Mouse (Mus musculus) MEL (cell line): ENCODE data around the gene Sez6l. TPM values are rescaled to one million over a fixed set of nuclear protein-coding genes. Genes with fewer than 3 reads are reported as not detected.

ENCODE experiments used
- DNase-seq: peaks from one replicate; pipeline ENCODE4 v3.0.0; 2011; ENCODE audit warnings: low read depth, low spot score
- H3K27ac ChIP-seq: 2 replicates; pipeline ENCODE4 v1.5.1; 2012; ENCODE audit warnings: low read depth, mild to moderate bottlenecking, control low read depth, low read length, moderate library complexity; ENCODE audit not compliant: control insufficient read depth
- H3K27me3 ChIP-seq, 2 experiments: fragments of 150-350 bp in 1 of 2; sonication (generic) in 1 of 2; 2 replicates each; pipeline ENCODE4 v1.6.1; 2012; ENCODE audit warnings: low read length in 2 of 2, mild to moderate bottlenecking in 2 of 2, improper control_type of control experiment in 1 of 2, moderate library complexity in 1 of 2; ENCODE audit not compliant: insufficient read depth in 2 of 2, control insufficient read depth in 1 of 2
- H3K36me3 ChIP-seq, 2 experiments: 2 replicates each; pipeline ENCODE4 v1.6.1; 2012 to 2014; ENCODE audit warnings: low read length in 2 of 2, improper control_type of control experiment in 1 of 2, inconsistent platforms in 1 of 2, mild to moderate bottlenecking in 1 of 2; ENCODE audit not compliant: insufficient read depth in 2 of 2, control insufficient read depth in 1 of 2
- H3K4me1 ChIP-seq, 2 experiments: fragments of 150-350 bp in 1 of 2; sonication (generic) in 1 of 2; 2 replicates each; pipeline ENCODE4 v1.6.1; 2012; ENCODE audit warnings: low read length in 2 of 2, improper control_type of control experiment in 1 of 2, mild to moderate bottlenecking in 1 of 2; ENCODE audit not compliant: insufficient read depth in 2 of 2, control insufficient read depth in 1 of 2
- H3K4me3 ChIP-seq, 2 experiments: fragments of 150-350 bp in 1 of 2; sonication (generic) in 1 of 2; 2 replicates each; pipeline ENCODE4 v1.5.1; 2012; ENCODE audit warnings: low read depth in 2 of 2, low read length in 2 of 2, mild to moderate bottlenecking in 2 of 2, moderate library complexity in 2 of 2, control low read depth in 1 of 2, improper control_type of control experiment in 1 of 2; ENCODE audit not compliant: control insufficient read depth in 1 of 2, insufficient read depth in 1 of 2
- H3K79me2 ChIP-seq: 2 replicates; pipeline ENCODE4 v1.6.1; 2012; ENCODE audit warnings: mild to moderate bottlenecking, low read length, moderate library complexity; ENCODE audit not compliant: control insufficient read depth, poor library complexity, insufficient read depth
- H3K9ac ChIP-seq: 2 replicates; pipeline ENCODE4 v1.6.1; 2012; ENCODE audit warnings: low read depth, mild to moderate bottlenecking, control low read depth, low read length, moderate library complexity; ENCODE audit not compliant: control insufficient read depth, poor library complexity, severe bottlenecking
- H3K9me3 ChIP-seq: fragments of 150-350 bp; sonication (generic); replicated peaks from 2 replicates; pipeline ENCODE4 v1.6.1; 2012; ENCODE audit warnings: mild to moderate bottlenecking, low read length, improper control_type of control experiment, moderate library complexity; ENCODE audit not compliant: insufficient read depth
- BHLHE40 ChIP-seq: IDR thresholded peaks from 2 replicates; pipeline ENCODE4 v1.6.1; 2012; ENCODE audit warnings: low read depth, mild to moderate bottlenecking, inconsistent platforms, low read length, improper control_type of control experiment, borderline replicate concordance
- CHD2 ChIP-seq: IDR thresholded peaks from 2 replicates; pipeline ENCODE4 v1.6.1; 2011; ENCODE audit warnings: low read length, improper control_type of control experiment
- ELF1 ChIP-seq: IDR thresholded peaks from 2 replicates; pipeline ENCODE4 v1.6.1; 2014; ENCODE audit warnings: low read depth, mild to moderate bottlenecking, inconsistent platforms, low read length, improper control_type of control experiment, moderate library complexity
- EP300 ChIP-seq, 2 experiments: IDR thresholded peaks; 2 replicates each; pipeline ENCODE4 v1.6.1; 2011; ENCODE audit warnings: improper control_type of control experiment in 2 of 2, low read length in 2 of 2, low read depth in 1 of 2, mild to moderate bottlenecking in 1 of 2
- ETS1 ChIP-seq: IDR thresholded peaks from 2 replicates; pipeline ENCODE4 v1.6.1; 2012; ENCODE audit warnings: low read depth, mild to moderate bottlenecking, inconsistent platforms, low read length, improper control_type of control experiment, moderate library complexity
- GABPA ChIP-seq: IDR thresholded peaks from 2 replicates; pipeline ENCODE4 v1.6.1; 2012; ENCODE audit warnings: low read depth, mild to moderate bottlenecking, inconsistent platforms, low read length, improper control_type of control experiment, moderate library complexity
- GATA1 ChIP-seq: IDR thresholded peaks from 2 replicates; pipeline ENCODE4 v1.6.1; 2011; ENCODE audit warnings: low read depth, low read length, improper control_type of control experiment
- HCFC1 ChIP-seq: IDR thresholded peaks from 2 replicates; pipeline ENCODE4 v1.6.1; 2012; ENCODE audit warnings: low read depth, mild to moderate bottlenecking, inconsistent platforms, low read length, improper control_type of control experiment, moderate library complexity
- JUND ChIP-seq: IDR thresholded peaks from 2 replicates; pipeline ENCODE4 v1.6.1; 2011; ENCODE audit warnings: low read depth, mild to moderate bottlenecking, improper control_type of control experiment, low read length
- KAT2A ChIP-seq: conservative IDR thresholded peaks from 2 replicates; pipeline ENCODE4 v1.6.1; 2012; ENCODE audit warnings: low read depth, low read length, improper control_type of control experiment, inconsistent platforms
- MAZ ChIP-seq: IDR thresholded peaks from 2 replicates; pipeline ENCODE4 v1.6.1; 2012; ENCODE audit warnings: low read depth, mild to moderate bottlenecking, inconsistent platforms, low read length, improper control_type of control experiment
- MEF2A ChIP-seq: IDR thresholded peaks from 2 replicates; pipeline ENCODE4 v1.6.1; 2014; ENCODE audit warnings: low read depth, mild to moderate bottlenecking, inconsistent platforms, low read length, improper control_type of control experiment; ENCODE audit not compliant: poor library complexity, insufficient replicate concordance, severe bottlenecking; ENCODE audit errors: extremely low read depth
- MXI1 ChIP-seq: IDR thresholded peaks from 2 replicates; pipeline ENCODE4 v1.6.1; 2011; ENCODE audit warnings: mild to moderate bottlenecking, low read depth, low read length, improper control_type of control experiment
- MYB ChIP-seq: IDR thresholded peaks from 2 replicates; pipeline ENCODE4 v1.6.1; 2011; ENCODE audit warnings: mild to moderate bottlenecking, low read depth, low read length, improper control_type of control experiment
- NELFE ChIP-seq: IDR thresholded peaks from 2 replicates; pipeline ENCODE4 v1.6.1; 2011; ENCODE audit warnings: low read depth, low read length, improper control_type of control experiment
- POLR2AphosphoS2 ChIP-seq: IDR thresholded peaks from 2 replicates; pipeline ENCODE4 v1.6.1; 2011; ENCODE audit warnings: low read length, improper control_type of control experiment
- POLR2AphosphoS5 ChIP-seq: IDR thresholded peaks from 2 replicates; pipeline ENCODE4 v1.6.1; 2012; ENCODE audit warnings: low read depth, borderline replicate concordance, mild to moderate bottlenecking, inconsistent platforms, low read length, moderate library complexity, mixed read lengths
- RCOR1 ChIP-seq: IDR thresholded peaks from 2 replicates; pipeline ENCODE4 v1.6.1; 2012; ENCODE audit warnings: low read depth, mild to moderate bottlenecking, inconsistent platforms, low read length, improper control_type of control experiment
- SIN3A ChIP-seq: IDR thresholded peaks from 2 replicates; pipeline ENCODE4 v1.6.1; 2012; ENCODE audit warnings: low read length, improper control_type of control experiment, inconsistent platforms
- TAL1 ChIP-seq: IDR thresholded peaks from 2 replicates; pipeline ENCODE4 v1.6.1; 2012; ENCODE audit warnings: mild to moderate bottlenecking, inconsistent platforms, low read length, moderate library complexity, mixed read lengths
- TCF12 ChIP-seq: IDR thresholded peaks from 2 replicates; pipeline ENCODE4 v1.6.1; 2014; ENCODE audit warnings: low read depth, mild to moderate bottlenecking, inconsistent platforms, low read length, improper control_type of control experiment, moderate library complexity
- USF2 ChIP-seq, 2 experiments: IDR thresholded peaks; 2 replicates each; pipeline ENCODE4 v1.6.1; 2011 to 2012; ENCODE audit warnings: improper control_type of control experiment in 2 of 2, low read length in 2 of 2, borderline replicate concordance in 1 of 2, inconsistent platforms in 1 of 2, low read depth in 1 of 2, mild to moderate bottlenecking in 1 of 2; ENCODE audit not compliant: insufficient read depth in 1 of 2
- ZC3H11A ChIP-seq: IDR thresholded peaks from 2 replicates; pipeline ENCODE4 v1.6.1; 2012; ENCODE audit warnings: low read depth, mild to moderate bottlenecking, inconsistent platforms, low read length, improper control_type of control experiment
- ZKSCAN1 ChIP-seq: IDR thresholded peaks from 2 replicates; pipeline ENCODE4 v1.6.1; 2012; ENCODE audit warnings: low read depth, mild to moderate bottlenecking, inconsistent platforms, low read length, improper control_type of control experiment, moderate library complexity
- ZMIZ1 ChIP-seq: IDR thresholded peaks from 2 replicates; pipeline ENCODE4 v1.6.1; 2012; ENCODE audit warnings: low read depth, mild to moderate bottlenecking, inconsistent platforms, low read length, improper control_type of control experiment, moderate library complexity
- polyA plus RNA-seq, 2 experiments: library from polyadenylated mRNA; stranded (reverse) in 1 of 2; unstranded in 1 of 2; fragments of >175 nt in 1 of 2; fragments of >200 nt in 1 of 2; gene quantifications; 2 replicates each; pipeline versions ENCODE4 v1.2.1 to v1.2.4; 2012; ENCODE audit warnings: low replicate concordance in 2 of 2, low read depth in 1 of 2; ENCODE audit not compliant: insufficient read length in 2 of 2, insufficient read depth in 1 of 2, missing spikeins in 1 of 2
- total RNA-seq: library from RNA; depleted of rRNA; stranded (reverse); fragments of 300-350 nt; gene quantifications from 2 replicates; pipeline ENCODE4 v1.2.3, GENCODE M21; 2012

Sez6l gene
- total and polyA plus RNA-seq, 3 experiments = not detected

DNA sequence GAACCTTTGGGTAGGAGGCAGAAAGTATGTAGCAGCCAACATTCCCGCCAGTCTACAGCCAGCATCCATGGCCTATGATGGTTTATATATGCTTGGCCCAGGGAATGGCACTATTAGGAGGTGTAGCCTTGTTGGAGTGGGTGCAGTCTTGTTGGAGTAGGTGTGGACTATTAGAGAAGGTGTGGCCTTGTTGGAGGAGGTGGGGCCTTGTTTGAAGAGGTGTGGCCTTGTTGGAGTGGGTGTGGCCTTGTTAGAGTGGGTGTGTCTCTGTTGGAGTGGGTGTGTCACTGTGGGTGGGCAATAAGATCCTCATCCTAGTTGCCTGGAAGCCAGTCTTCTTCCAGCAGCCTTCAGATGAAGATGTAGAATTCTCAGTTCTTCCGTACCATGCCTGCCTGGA lies 53.2 kb downstream of the Sez6l start:
- Histone ChIP-seq H3K9me3 (no peaks in the 10 kb centered on the region), H3K9ac (no peak overlapping the region), H3K4me3 (no peak overlapping the region), H3K79me2 (no peaks in the 10 kb centered on the region), H3K27ac (no peak overlapping the region), H3K4me1 (no peaks in the 10 kb centered on the region), H3K36me3 (no peaks in the 10 kb centered on the region), H3K27me3 (no peaks in the 10 kb centered on the region)
- no peak for TF ChIP-seq GABPA
- TF ChIP-seq USF2 (IDR thresholded peaks at IDR 0.05; ENCODE audit: borderline replicate concordance in 1 of 2, insufficient read depth in 1 of 2, low read depth in 1 of 2, low read length in 2 of 2) = no peak
- TF ChIP-seq ZKSCAN1 = no peak
- TF ChIP-seq RCOR1 = no peak
- no peak for TF ChIP-seq MAZ
- TF ChIP-seq JUND = no peak
- TF ChIP-seq HCFC1 = no peak
- no peak for TF ChIP-seq MEF2A
- TF ChIP-seq CHD2 = no peak
- TF ChIP-seq KAT2A = no peak
- no peak for TF ChIP-seq ZMIZ1
- no peak for TF ChIP-seq POLR2AphosphoS5
- TF ChIP-seq BHLHE40 = no peak
- DNase-seq = no peak

- Histone ChIP-seq H3K4me1 (no peaks in the 10 kb centered on the region), H3K79me2 (no peaks in the 10 kb centered on the region), H3K27ac (no peak overlapping the region), H3K27me3 (no peaks in the 10 kb centered on the region), H3K9ac (no peak overlapping the region), H3K4me3 (no peak overlapping the region), H3K9me3 (no peaks in the 10 kb centered on the region), H3K36me3 (no peaks in the 10 kb centered on the region)
- TF ChIP-seq GABPA = no peak
- TF ChIP-seq SIN3A = no peak
- TF ChIP-seq EP300 (IDR thresholded peaks at IDR 0.05; ENCODE audit: low read depth in 1 of 2, low read length in 2 of 2) = no peak
- no peak for TF ChIP-seq BHLHE40
- TF ChIP-seq KAT2A = no peak
- no peak for TF ChIP-seq MYB
- no peak for TF ChIP-seq GATA1
- no peak for TF ChIP-seq ELF1
- no peak for TF ChIP-seq NELFE
- no peak for TF ChIP-seq ETS1
- TF ChIP-seq ZKSCAN1 = no peak
- no peak for TF ChIP-seq TCF12
- no peak for TF ChIP-seq POLR2AphosphoS2
- TF ChIP-seq USF2 (IDR thresholded peaks at IDR 0.05; ENCODE audit: borderline replicate concordance in 1 of 2, insufficient read depth in 1 of 2, low read depth in 1 of 2, low read length in 2 of 2) = no peak
- TF ChIP-seq TAL1 = no peak
- no peak for TF ChIP-seq MXI1
- no peak for TF ChIP-seq ZC3H11A
- DNase-seq = no peak
Observed at GRCm38 (mm10) chr5:112523331-112523730, 53.7 kb downstream of the Sez6l start.
